Mouse (Mus musculus) cerebellum, adult 2 months (tissue): ENCODE data around the gene Car10.

Experiments used
- CTCF ChIP-seq: fragments of 200-500 bp; IDR thresholded peaks from 2 replicates; pipeline ENCODE4 v1.5.1; 2011; ENCODE audit warnings: low read depth, mild to moderate bottlenecking, control low read depth, low read length, moderate library complexity, borderline replicate concordance; ENCODE audit not compliant: insufficient read depth
- POLR2A ChIP-seq: fragments of 200-500 bp; IDR thresholded peaks from 2 replicates; pipeline ENCODE4 v1.6.1; 2011; ENCODE audit warnings: low read length, control low read depth, borderline replicate concordance; ENCODE audit not compliant: insufficient read depth

DNA sequence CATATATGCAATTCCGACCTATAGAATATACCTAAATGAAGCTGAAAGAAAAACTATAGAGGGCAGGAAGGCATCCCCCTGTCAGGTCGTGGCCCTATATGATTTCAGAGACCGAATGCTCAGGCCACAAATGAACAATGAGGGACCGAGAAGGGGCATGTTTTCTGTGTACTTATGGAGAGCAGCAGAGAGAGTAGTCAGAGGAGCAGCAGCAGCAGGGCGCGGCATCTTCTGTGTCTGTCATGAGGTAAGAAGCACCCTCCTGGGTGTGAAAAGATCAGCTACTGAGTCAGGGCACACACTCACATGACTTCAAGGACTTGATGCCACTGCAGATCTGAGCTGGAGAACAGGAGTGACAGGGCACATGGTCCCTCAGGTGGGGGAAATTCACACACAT, 438.4 kb downstream of the Car10 start:
- no peak for TF ChIP-seq POLR2A
- no peak for TF ChIP-seq CTCF
